Mouse (Mus musculus): ENCODE data around the gene Raph1. TPM values are rescaled to one million over a fixed set of nuclear protein-coding genes. Genes with fewer than 3 reads are reported as not detected.

The Raph1 gene
- polyA plus RNA-seq, 1 experiment from 2014 or later, result 20.7 TPM

GRCm38 (mm10) chr1:60530636-60531035 lies 36.3 kb downstream of the Raph1 start:
- H3K36me3 ChIP-seq (ENCODE audit: control insufficient read depth, insufficient read depth, low read length), result peaks cover 13% of the 10 kb centered on the region
- no peak overlapping the region for H3K4me2 ChIP-seq (ENCODE audit: low read length)
- 90% methylated on average over 2 of the region's 2 CpGs for WGBS
- no peaks in the 10 kb centered on the region for H3K4me1 ChIP-seq (ENCODE audit: control insufficient read depth, insufficient read depth, low read length)
- no peak overlapping the region for H3K27ac ChIP-seq (ENCODE audit: low read length)
- H3K27me3 ChIP-seq (ENCODE audit: control insufficient read depth, insufficient read depth, low read depth, low read length), result no peaks in the 10 kb centered on the region
- H3K4me3 ChIP-seq (ENCODE audit: low read depth, low read length), result no peak overlapping the region
- no peak overlapping the region for H3K9ac ChIP-seq (ENCODE audit: low read depth, low read length)
- ATAC-seq, result no peak
- H3K9me3 ChIP-seq (replicated peaks; ENCODE audit: control insufficient read depth, low read length, poor library complexity, severe bottlenecking), result no peaks in the 10 kb centered on the region

- H3K27me3 ChIP-seq (ENCODE audit: control insufficient read depth, insufficient read depth, low read depth, low read length), result no peaks in the 10 kb centered on the region
- peaks cover 17% of the 10 kb centered on the region for H3K36me3 ChIP-seq (ENCODE audit: control insufficient read depth, insufficient read depth, low read length)
- H3K4me2 ChIP-seq (ENCODE audit: low read length), result no peak overlapping the region
- H3K4me1 ChIP-seq (ENCODE audit: control insufficient read depth, insufficient read depth, low read length), result no peaks in the 10 kb centered on the region
- no peak overlapping the region for H3K9ac ChIP-seq (ENCODE audit: low read depth, low read length)
- H3K27ac ChIP-seq (ENCODE audit: low read length), result no peak overlapping the region
- H3K4me3 ChIP-seq (ENCODE audit: low read depth, low read length), result no peak overlapping the region
- WGBS, result 93% methylated on average over 6 of the region's 6 CpGs
- no peak for ATAC-seq
- H3K9me3 ChIP-seq (replicated peaks; ENCODE audit: control insufficient read depth, low read length, poor library complexity, severe bottlenecking), result no peaks in the 10 kb centered on the region
These were observed 36.8 kb downstream of the Raph1 start for GRCm38 (mm10) chr1:60530107-60530506.

- no peak for ATAC-seq
- Histone ChIP-seq H3K9ac (ENCODE audit: low read depth, low read length) (no peak overlapping the region), H3K4me2 (ENCODE audit: low read length) (no peak overlapping the region), H3K4me3 (ENCODE audit: low read depth, low read length) (no peak overlapping the region), H3K9me3 (replicated peaks; ENCODE audit: control insufficient read depth, low read length, poor library complexity, severe bottlenecking) (no peaks in the 10 kb centered on the region), H3K36me3 (ENCODE audit: control insufficient read depth, insufficient read depth, low read length) (peaks cover 8% of the 10 kb centered on the region), H3K27ac (ENCODE audit: low read length) (no peak overlapping the region), H3K4me1 (ENCODE audit: control insufficient read depth, insufficient read depth, low read length) (no peaks in the 10 kb centered on the region), H3K27me3 (ENCODE audit: control insufficient read depth, insufficient read depth, low read depth, low read length) (no peaks in the 10 kb centered on the region)
- 85% methylated on average over 2 of the region's 2 CpGs for WGBS
These were observed 56.3 kb downstream of the Raph1 start for GRCm38 (mm10) chr1:60510584-60510983.

GRCm38 (mm10) chr1:60503456-60503855 lies 63.4 kb downstream of the Raph1 start:
- Histone ChIP-seq H3K4me2 (ENCODE audit: low read length) (no peak overlapping the region), H3K27ac (ENCODE audit: low read length) (no peak overlapping the region), H3K36me3 (ENCODE audit: control insufficient read depth, insufficient read depth, low read length) (peaks cover 12% of the 10 kb centered on the region), H3K9me3 (replicated peaks; ENCODE audit: control insufficient read depth, low read length, poor library complexity, severe bottlenecking) (no peaks in the 10 kb centered on the region), H3K27me3 (ENCODE audit: control insufficient read depth, insufficient read depth, low read depth, low read length) (no peaks in the 10 kb centered on the region), H3K4me1 (ENCODE audit: control insufficient read depth, insufficient read depth, low read length) (no peaks in the 10 kb centered on the region), H3K9ac (ENCODE audit: low read depth, low read length) (no peak overlapping the region), H3K4me3 (ENCODE audit: low read depth, low read length) (no peak overlapping the region)
- WGBS, result 72% methylated on average over 5 of the region's 5 CpGs
- no peak for ATAC-seq

GRCm38 (mm10) chr1:60493421-60493820 lies 73.5 kb downstream of the Raph1 start:
- WGBS, result 91% methylated on average over 6 of the region's 6 CpGs
- ATAC-seq, result no peak
- Histone ChIP-seq H3K4me2 (ENCODE audit: low read length) (no peak overlapping the region), H3K4me3 (ENCODE audit: low read depth, low read length) (no peak overlapping the region), H3K27me3 (ENCODE audit: control insufficient read depth, insufficient read depth, low read depth, low read length) (no peaks in the 10 kb centered on the region), H3K36me3 (ENCODE audit: control insufficient read depth, insufficient read depth, low read length) (peaks cover 32% of the 10 kb centered on the region), H3K9ac (ENCODE audit: low read depth, low read length) (no peak overlapping the region), H3K9me3 (replicated peaks; ENCODE audit: control insufficient read depth, low read length, poor library complexity, severe bottlenecking) (no peaks in the 10 kb centered on the region), H3K27ac (ENCODE audit: low read length) (no peak overlapping the region), H3K4me1 (ENCODE audit: control insufficient read depth, insufficient read depth, low read length) (no peaks in the 10 kb centered on the region)

GRCm38 (mm10) chr1:60492404-60492803 lies 74.5 kb downstream of the Raph1 start:
- Histone ChIP-seq H3K36me3 (ENCODE audit: control insufficient read depth, insufficient read depth, low read length) (peaks cover 38% of the 10 kb centered on the region), H3K4me2 (ENCODE audit: low read length) (no peak overlapping the region), H3K9ac (ENCODE audit: low read depth, low read length) (no peak overlapping the region), H3K27me3 (ENCODE audit: control insufficient read depth, insufficient read depth, low read depth, low read length) (no peaks in the 10 kb centered on the region), H3K4me1 (ENCODE audit: control insufficient read depth, insufficient read depth, low read length) (no peaks in the 10 kb centered on the region), H3K4me3 (ENCODE audit: low read depth, low read length) (no peak overlapping the region), H3K9me3 (replicated peaks; ENCODE audit: control insufficient read depth, low read length, poor library complexity, severe bottlenecking) (no peaks in the 10 kb centered on the region), H3K27ac (ENCODE audit: low read length) (no peak overlapping the region)
- ATAC-seq, result no peak
- WGBS, result 79% methylated on average over 5 of the region's 5 CpGs

GRCm38 (mm10) chr1:60490510-60490909 lies 76.4 kb downstream of the Raph1 start:
- no peak overlapping the region for H3K27ac ChIP-seq (ENCODE audit: low read length)
- H3K27me3 ChIP-seq (ENCODE audit: control insufficient read depth, insufficient read depth, low read depth, low read length), result no peaks in the 10 kb centered on the region
- H3K9me3 ChIP-seq (replicated peaks; ENCODE audit: control insufficient read depth, low read length, poor library complexity, severe bottlenecking), result no peaks in the 10 kb centered on the region
- H3K9ac ChIP-seq (ENCODE audit: low read depth, low read length), result no peak overlapping the region
- no peak overlapping the region for H3K4me3 ChIP-seq (ENCODE audit: low read depth, low read length)
- no peaks in the 10 kb centered on the region for H3K4me1 ChIP-seq (ENCODE audit: control insufficient read depth, insufficient read depth, low read length)
- WGBS, result 71% methylated on average over 4 of the region's 4 CpGs
- H3K4me2 ChIP-seq (ENCODE audit: low read length), result no peak overlapping the region
- ATAC-seq, result no peak
- peaks cover 36% of the 10 kb centered on the region for H3K36me3 ChIP-seq (ENCODE audit: control insufficient read depth, insufficient read depth, low read length)

- Histone ChIP-seq H3K4me3 (ENCODE audit: low read depth, low read length) (no peak overlapping the region), H3K4me2 (ENCODE audit: low read length) (no peak overlapping the region), H3K4me1 (ENCODE audit: control insufficient read depth, insufficient read depth, low read length) (no peaks in the 10 kb centered on the region), H3K9ac (ENCODE audit: low read depth, low read length) (no peak overlapping the region), H3K27me3 (ENCODE audit: control insufficient read depth, insufficient read depth, low read depth, low read length) (no peaks in the 10 kb centered on the region), H3K36me3 (ENCODE audit: control insufficient read depth, insufficient read depth, low read length) (peaks cover 36% of the 10 kb centered on the region), H3K27ac (ENCODE audit: low read length) (no peak overlapping the region), H3K9me3 (replicated peaks; ENCODE audit: control insufficient read depth, low read length, poor library complexity, severe bottlenecking) (no peaks in the 10 kb centered on the region)
- peak; percentile 52; the same call in 1 of the 2 replicates for ATAC-seq
- WGBS, result 82% methylated on average over 2 of the region's 2 CpGs
These were observed 77.2 kb downstream of the Raph1 start for GRCm38 (mm10) chr1:60489660-60490059.

- no peak overlapping the region for H3K9ac ChIP-seq (ENCODE audit: low read depth, low read length)
- H3K4me3 ChIP-seq (ENCODE audit: low read depth, low read length), result no peak overlapping the region
- no peaks in the 10 kb centered on the region for H3K4me1 ChIP-seq (ENCODE audit: control insufficient read depth, insufficient read depth, low read length)
- no peaks in the 10 kb centered on the region for H3K27me3 ChIP-seq (ENCODE audit: control insufficient read depth, insufficient read depth, low read depth, low read length)
- H3K9me3 ChIP-seq (replicated peaks; ENCODE audit: control insufficient read depth, low read length, poor library complexity, severe bottlenecking), result no peaks in the 10 kb centered on the region
- no peak overlapping the region for H3K27ac ChIP-seq (ENCODE audit: low read length)
- peaks cover 36% of the 10 kb centered on the region for H3K36me3 ChIP-seq (ENCODE audit: control insufficient read depth, insufficient read depth, low read length)
- 92% methylated on average over 8 of the region's 8 CpGs for WGBS
- H3K4me2 ChIP-seq (ENCODE audit: low read length), result no peak overlapping the region
- no peak for ATAC-seq
These were observed 78.3 kb downstream of the Raph1 start for GRCm38 (mm10) chr1:60488635-60489034.

GRCm38 (mm10) chr1:60485649-60486048 lies 81.3 kb downstream of the Raph1 start:
- ATAC-seq, result no peak
- H3K9ac ChIP-seq (ENCODE audit: low read depth, low read length), result no peak overlapping the region
- whole genome bisulfite sequencing, result 81% methylated on average over 3 of the region's 3 CpGs
- no peaks in the 10 kb centered on the region for H3K9me3 ChIP-seq (replicated peaks; ENCODE audit: control insufficient read depth, low read length, poor library complexity, severe bottlenecking)
- H3K27ac ChIP-seq (ENCODE audit: low read length), result no peak overlapping the region
- no peak overlapping the region for H3K4me2 ChIP-seq (ENCODE audit: low read length)
- no peaks in the 10 kb centered on the region for H3K27me3 ChIP-seq (ENCODE audit: control insufficient read depth, insufficient read depth, low read depth, low read length)
- peaks cover 25% of the 10 kb centered on the region for H3K36me3 ChIP-seq (ENCODE audit: control insufficient read depth, insufficient read depth, low read length)
- H3K4me3 ChIP-seq (ENCODE audit: low read depth, low read length), result no peak overlapping the region
- H3K4me1 ChIP-seq (ENCODE audit: control insufficient read depth, insufficient read depth, low read length), result no peaks in the 10 kb centered on the region

Measured in midbrain, embryonic 16.5 days (tissue).